Mouse (Mus musculus) stomach, postnatal 0 days (tissue): ENCODE data around the gene 1110002E22Rik. TPM values are rescaled to one million over a fixed set of nuclear protein-coding genes. Genes with fewer than 3 reads are reported as not detected.

ENCODE experiments used
- ATAC-seq: fragments of 200-750 bp; cut with Nextera tagmentation; 2 replicates; pipeline ENCODE4 v1.8.0; 2017; ENCODE audit not compliant: low FRiP score, low TSS enrichment
- DNase-seq: peaks from one replicate; pipeline ENCODE4 v3.0.0-alpha.2; 2016; ENCODE audit warnings: low spot score
- H3K27ac ChIP-seq: fragments of 300-500 bp; sonication (generic); replicated peaks from 2 replicates; pipeline ENCODE4 v1.5.1; 2014; ENCODE audit warnings: mild to moderate bottlenecking, control low read depth
- H3K27me3 ChIP-seq: fragments of 300-500 bp; sonication (generic); 2 replicates; pipeline ENCODE4 v1.6.1; 2014; ENCODE audit warnings: low read length; ENCODE audit not compliant: control insufficient read depth, insufficient read depth
- H3K36me3 ChIP-seq: fragments of 300-500 bp; sonication (generic); 2 replicates; pipeline ENCODE4 v1.6.1; 2014; ENCODE audit warnings: low read length, mixed read lengths; ENCODE audit not compliant: control insufficient read depth, insufficient read depth
- H3K4me1 ChIP-seq: fragments of 300-500 bp; sonication (generic); replicated peaks from 2 replicates; pipeline ENCODE4 v1.6.1; 2014; ENCODE audit warnings: antibody characterized with exemption; ENCODE audit not compliant: control insufficient read depth, insufficient read depth
- H3K4me2 ChIP-seq: fragments of 300-500 bp; sonication (generic); replicated peaks from 2 replicates; pipeline ENCODE4 v1.6.1; 2014; ENCODE audit warnings: low read depth, mild to moderate bottlenecking, control low read depth, moderate library complexity
- H3K4me3 ChIP-seq: fragments of 300-500 bp; sonication (generic); 2 replicates; pipeline ENCODE4 v1.5.1; 2014; ENCODE audit warnings: low read depth, low read length, control low read depth
- H3K9ac ChIP-seq: fragments of 300-500 bp; sonication (generic); 2 replicates; pipeline ENCODE4 v1.6.1; 2014; ENCODE audit warnings: mild to moderate bottlenecking, low read length, control low read depth, mixed read lengths
- H3K9me3 ChIP-seq: fragments of 300-500 bp; sonication (generic); 2 replicates; pipeline ENCODE4 v1.6.1; 2016; ENCODE audit warnings: low read length; ENCODE audit not compliant: control insufficient read depth
- CTCF ChIP-seq: IDR thresholded peaks from 2 replicates; pipeline ENCODE4 v1.5.1; 2016; ENCODE audit warnings: antibody characterized with exemption, low read depth, mild to moderate bottlenecking, moderate library complexity
- EP300 ChIP-seq: optimal IDR thresholded peaks from 2 replicates; pipeline ENCODE3; 2016; ENCODE audit warnings: antibody characterized with exemption
- WGBS: fragments of 180-500 bp; shearing (Covaris S2); extraction: QIAGEN DNeasy Blood & Tissue Kit; methylation state at CpG from one replicate; pipeline ENCODE4 v1.1.7; 2014; 5-methylcytosine and 5-hydroxymethylcytosine counted together
- polyA plus RNA-seq: library from polyadenylated mRNA; unstranded; fragments of >200 nt; fragmentation: Nextera tagmentation; extraction: Ambion mirVana; gene quantifications from 2 replicates; pipeline ENCODE4 v1.2.1, GENCODE M21; 2015

1110002E22Rik gene
- polyA plus RNA-seq, 1 experiment from 2014 or later: 0.04 TPM

DNA sequence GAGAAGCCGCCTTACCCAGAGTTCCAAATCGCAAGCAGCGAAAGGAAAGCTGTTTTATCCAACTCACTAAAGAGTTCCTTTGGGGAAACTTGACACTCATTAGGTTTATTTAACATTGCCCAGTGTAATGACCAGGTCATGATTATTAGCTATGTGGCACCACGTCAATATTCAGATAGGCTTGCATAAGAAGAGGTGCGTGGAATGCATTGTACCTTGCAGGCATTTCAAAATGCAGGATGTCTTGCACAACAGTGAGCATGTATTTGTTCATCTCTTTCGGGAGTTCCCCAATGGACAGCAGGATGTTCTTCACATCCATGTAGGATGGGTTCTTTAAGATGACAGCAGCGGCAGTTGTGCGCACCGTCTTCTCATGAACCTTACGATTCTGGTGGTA is 42.0 kb downstream of the 1110002E22Rik start:
- Histone ChIP-seq H3K9ac (no peak overlapping the region), H3K36me3 (no peaks in the 10 kb centered on the region), H3K9me3 (no peaks in the 10 kb centered on the region), H3K4me1 (no peaks in the 10 kb centered on the region), H3K4me2 (no peak overlapping the region), H3K4me3 (no peak overlapping the region), H3K27me3 (no peaks in the 10 kb centered on the region), H3K27ac (no peak overlapping the region)
- ATAC-seq (no peak), DNase-seq (no peak)
- no peak for TF ChIP-seq CTCF
- WGBS: 92% methylated on average over 10 of the region's 10 CpGs

- TF ChIP-seq CTCF: no peak
- TF ChIP-seq EP300: no peak
- Histone ChIP-seq H3K27me3 (no peaks in the 10 kb centered on the region), H3K9me3 (no peaks in the 10 kb centered on the region), H3K36me3 (no peaks in the 10 kb centered on the region), H3K4me2 (no peak overlapping the region), H3K27ac (no peak overlapping the region), H3K4me1 (no peaks in the 10 kb centered on the region), H3K9ac (no peak overlapping the region), H3K4me3 (no peak overlapping the region)
- DNase-seq: no peak
- WGBS: 92% methylated on average over 19 of the region's 19 CpGs
- ATAC-seq: no peak
Observed at GRCm38 (mm10) chr3:138110910-138111782, 46.3 kb downstream of the 1110002E22Rik start.

GRCm38 (mm10) chr3:138114106-138114505 is 49.3 kb downstream of the 1110002E22Rik start:
- no peak for DNase-seq
- WGBS: 82% methylated on average over 17 of the region's 17 CpGs
- Histone ChIP-seq H3K27ac (no peak overlapping the region), H3K36me3 (no peaks in the 10 kb centered on the region), H3K9ac (no peak overlapping the region), H3K9me3 (no peaks in the 10 kb centered on the region), H3K4me1 (no peaks in the 10 kb centered on the region), H3K4me3 (no peak overlapping the region), H3K4me2 (no peak overlapping the region), H3K27me3 (no peaks in the 10 kb centered on the region)
- ATAC-seq: no peak
- no peak for TF ChIP-seq EP300
- no peak for TF ChIP-seq CTCF

DNA sequence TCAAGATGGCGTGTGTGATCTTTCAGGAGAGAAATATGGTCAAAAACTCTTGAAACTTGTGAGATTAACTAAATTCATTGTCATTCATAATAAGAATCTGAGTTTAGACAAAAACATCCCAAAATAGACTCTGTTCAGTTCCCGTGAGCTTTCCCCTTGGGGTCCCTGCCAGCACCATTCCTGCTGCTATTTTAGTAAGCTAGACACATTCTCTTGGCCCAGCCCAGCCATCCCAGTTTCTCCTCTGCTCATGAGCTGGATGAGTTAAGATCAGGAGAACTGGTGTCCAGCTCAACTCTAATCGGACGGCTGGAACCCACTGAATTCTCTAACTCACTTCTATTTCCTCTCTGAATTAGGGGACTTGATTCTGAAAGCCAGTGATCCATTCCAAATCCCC is 52.0 kb downstream of the 1110002E22Rik start:
- Histone ChIP-seq H3K4me2 (no peak overlapping the region), H3K4me3 (no peak overlapping the region), H3K4me1 (no peaks in the 10 kb centered on the region), H3K27ac (no peak overlapping the region), H3K27me3 (no peaks in the 10 kb centered on the region), H3K36me3 (no peaks in the 10 kb centered on the region), H3K9me3 (no peaks in the 10 kb centered on the region), H3K9ac (no peak overlapping the region)
- ATAC-seq (no peak), DNase-seq (no peak)
- no peak for TF ChIP-seq CTCF
- 74% methylated on average over 4 of the region's 4 CpGs for WGBS

DNA sequence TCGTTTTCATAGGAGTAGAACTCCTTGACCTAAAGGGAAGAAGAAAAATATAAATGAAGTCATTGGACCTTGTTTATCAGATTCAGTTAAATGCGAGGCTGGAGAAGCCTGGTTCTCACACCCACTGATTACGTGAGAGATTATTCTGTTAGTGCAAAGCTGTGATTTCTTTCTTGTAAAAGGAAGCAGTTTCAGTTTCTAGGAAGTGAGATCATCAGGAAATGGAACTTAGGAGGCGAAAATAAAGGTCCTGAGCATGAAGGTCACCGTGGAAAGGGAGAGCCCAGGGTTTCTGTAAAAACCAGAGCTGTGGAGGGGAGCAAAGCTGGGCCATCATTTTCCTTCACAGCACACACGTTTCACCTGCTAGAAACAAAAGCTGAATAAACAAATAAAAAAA is 53.5 kb downstream of the 1110002E22Rik start:
- peak; percentile 74 for ATAC-seq
- Histone ChIP-seq H3K9ac (no peak overlapping the region), H3K27me3 (no peaks in the 10 kb centered on the region), H3K4me1 (no peaks in the 10 kb centered on the region), H3K9me3 (no peaks in the 10 kb centered on the region), H3K4me3 (no peak overlapping the region), H3K27ac (peak overlapping the region; percentile 56), H3K36me3 (no peaks in the 10 kb centered on the region), H3K4me2 (no peak overlapping the region)
- TF ChIP-seq CTCF: no peak
- no peak for TF ChIP-seq EP300
- DNase-seq: no peak
- 69% methylated on average over 6 of the region's 6 CpGs for WGBS

GRCm38 (mm10) chr3:138118831-138119230 is 54.0 kb downstream of the 1110002E22Rik start:
- Histone ChIP-seq H3K4me3 (no peak overlapping the region), H3K9ac (no peak overlapping the region), H3K27me3 (no peaks in the 10 kb centered on the region), H3K4me1 (no peaks in the 10 kb centered on the region), H3K36me3 (no peaks in the 10 kb centered on the region), H3K27ac (peak overlapping the region; percentile 56), H3K4me2 (no peak overlapping the region), H3K9me3 (no peaks in the 10 kb centered on the region)
- no peak for DNase-seq
- TF ChIP-seq EP300 (no peak), CTCF (no peak)
- no peak for ATAC-seq
- WGBS: 78% methylated on average over 14 of the region's 14 CpGs
